Mouse (Mus musculus) liver, embryonic 14.5 days (tissue): Measurements from ENCODE around the gene Gpr88. TPM values are rescaled to one million over a fixed set of nuclear protein-coding genes. Genes with fewer than 3 reads are reported as not detected.

Source experiments
- ATAC-seq: fragments of 200-750 bp; cut with Nextera tagmentation; 2 replicates; pipeline ENCODE4 v1.8.0; 2017; ENCODE audit warnings: moderate number of reproducible peaks, mild to moderate bottlenecking, moderate library complexity; ENCODE audit not compliant: insufficient read depth
- DNase-seq, 3 experiments: peaks; one replicate each; pipeline ENCODE4 v3.0.0-alpha.2; 2012 to 2013; ENCODE audit warnings: low read depth in 3 of 3, low spot score in 3 of 3
- H3K27ac ChIP-seq: fragments of 300-500 bp; sonication (generic); 2 replicates; pipeline ENCODE4 v1.5.1; 2014; ENCODE audit warnings: moderate library complexity, mild to moderate bottlenecking, control low read depth, inconsistent platforms
- H3K27me3 ChIP-seq: fragments of 300-500 bp; sonication (generic); 2 replicates; pipeline ENCODE4 v1.6.1; 2014; ENCODE audit warnings: mild to moderate bottlenecking, low read length, moderate library complexity; ENCODE audit not compliant: control insufficient read depth, insufficient read depth
- H3K36me3 ChIP-seq: fragments of 300-500 bp; sonication (generic); replicated peaks from 2 replicates; pipeline ENCODE4 v1.6.1; 2014; ENCODE audit warnings: low read depth; ENCODE audit not compliant: control insufficient read depth, insufficient read depth
- H3K4me1 ChIP-seq, 2 experiments: fragments of 200-500 bp in 1 of 2; fragments of 300-500 bp in 1 of 2; sonication (generic) in 1 of 2; replicated peaks; 2 replicates each; pipeline ENCODE4 v1.6.1; 2012 to 2014; ENCODE audit warnings: antibody characterized with exemption in 1 of 2, inconsistent platforms in 1 of 2, low read length in 1 of 2; ENCODE audit not compliant: control insufficient read depth in 2 of 2, insufficient read depth in 2 of 2
- H3K4me2 ChIP-seq: fragments of 300-500 bp; sonication (generic); 2 replicates; pipeline ENCODE4 v1.6.1; 2014; ENCODE audit warnings: low read depth, mild to moderate bottlenecking, control low read depth, moderate library complexity
- H3K4me3 ChIP-seq, 2 experiments: fragments of 200-500 bp in 1 of 2; fragments of 300-500 bp in 1 of 2; sonication (generic) in 1 of 2; 2 replicates each; pipeline ENCODE4 v1.5.1; 2012 to 2014; ENCODE audit warnings: low read depth in 2 of 2, low read length in 2 of 2, mild to moderate bottlenecking in 2 of 2, control low read depth in 1 of 2, inconsistent platforms in 1 of 2, moderate library complexity in 1 of 2; ENCODE audit not compliant: insufficient read depth in 1 of 2
- H3K9ac ChIP-seq: fragments of 300-500 bp; sonication (generic); replicated peaks from 2 replicates; pipeline ENCODE4 v1.6.1; 2014; ENCODE audit warnings: mild to moderate bottlenecking, control low read depth, moderate library complexity
- H3K9me3 ChIP-seq: fragments of 300-500 bp; sonication (generic); 2 replicates; pipeline ENCODE4 v1.6.1; 2016; ENCODE audit warnings: low read length, mixed read lengths; ENCODE audit not compliant: control insufficient read depth
- CTCF ChIP-seq: IDR thresholded peaks from 2 replicates; pipeline ENCODE4 v1.5.1; 2016; ENCODE audit warnings: antibody characterized with exemption, low read depth, control low read depth
- EP300 ChIP-seq: IDR thresholded peaks from 2 replicates; pipeline ENCODE4 v1.6.1; 2016; ENCODE audit warnings: antibody characterized with exemption, low read depth
- WGBS: fragments of 180-500 bp; shearing (Covaris S2); extraction: QIAGEN DNeasy Blood & Tissue Kit; methylation state at CpG from one replicate; pipeline ENCODE4 v1.1.7; 2014; ENCODE audit not compliant: insufficient replicate concordance; 5-methylcytosine and 5-hydroxymethylcytosine counted together
- polyA plus RNA-seq, 2 experiments: library from polyadenylated mRNA; depleted of rRNA in 1 of 2; stranded (reverse) in 1 of 2; unstranded in 1 of 2; fragments of >200 nt; fragmentation: Nextera tagmentation in 1 of 2; extraction: Ambion mirVana in 1 of 2; gene quantifications; 2 replicates each; pipeline versions ENCODE4 v1.2.1 to v1.2.3; 2012 to 2014

The Gpr88 gene
- polyA plus RNA-seq, 2 experiments: 0.08 to 0.17 TPM

- no peak for TF ChIP-seq EP300
- no peak for TF ChIP-seq CTCF
- H3K4me1 ChIP-seq: no peaks in the 10 kb centered on the region
- no peak overlapping the region for H3K9ac ChIP-seq
- H3K4me3 ChIP-seq: no peak overlapping the region
- no peak for ATAC-seq
- H3K36me3 ChIP-seq: no peaks in the 10 kb centered on the region
- H3K27me3 ChIP-seq: no peaks in the 10 kb centered on the region
- no peak overlapping the region for H3K27ac ChIP-seq
- no peaks in the 10 kb centered on the region for H3K9me3 ChIP-seq
- no peak overlapping the region for H3K4me2 ChIP-seq
- WGBS: 79% methylated on average over 6 of the region's 6 CpGs
- DNase-seq: no peak
These were observed 28.4 kb upstream of the Gpr88 start for GRCm38 (mm10) chr3:116281663-116282062.

- Histone ChIP-seq H3K36me3 (no peaks in the 10 kb centered on the region), H3K27me3 (no peaks in the 10 kb centered on the region), H3K27ac (no peak overlapping the region), H3K4me3 (no peak overlapping the region), H3K4me2 (no peak overlapping the region), H3K9me3 (no peaks in the 10 kb centered on the region), H3K4me1 (no peaks in the 10 kb centered on the region), H3K9ac (no peak overlapping the region)
- TF ChIP-seq CTCF: no peak
- TF ChIP-seq EP300: no peak
- ATAC-seq: no peak
- WGBS: 76% methylated on average over 8 of the region's 8 CpGs
- DNase-seq: no peak
These were observed 23.8 kb upstream of the Gpr88 start for GRCm38 (mm10) chr3:116277146-116277545.

GRCm38 (mm10) chr3:116271679-116272078, 18.4 kb upstream of the Gpr88 start:
- H3K4me3 ChIP-seq: no peak overlapping the region
- TF ChIP-seq CTCF (no peak), EP300 (no peak)
- no peaks in the 10 kb centered on the region for H3K4me1 ChIP-seq
- DNase-seq: no peak
- H3K9me3 ChIP-seq: no peaks in the 10 kb centered on the region
- 71% methylated on average over 6 of the region's 6 CpGs for WGBS
- no peaks in the 10 kb centered on the region for H3K36me3 ChIP-seq
- ATAC-seq: no peak
- no peaks in the 10 kb centered on the region for H3K27me3 ChIP-seq
- H3K4me2 ChIP-seq: no peak overlapping the region
- H3K27ac ChIP-seq: no peak overlapping the region
- H3K9ac ChIP-seq: no peak overlapping the region

GRCm38 (mm10) chr3:116267036-116267654, 13.8 kb upstream of the Gpr88 start:
- H3K27ac ChIP-seq: no peak overlapping the region
- no peak for ATAC-seq
- WGBS: 76% methylated on average over 2 of the region's 2 CpGs

GRCm38 (mm10) chr3:116266360-116266759, 13.1 kb upstream of the Gpr88 start:
- ATAC-seq (no peak), DNase-seq (no peak)
- Histone ChIP-seq H3K4me1 (peaks cover 0 to 3% of the 10 kb centered on the region in 2 experiments; a peak in 1 of 4 replicates), H3K27me3 (no peaks in the 10 kb centered on the region), H3K9me3 (no peaks in the 10 kb centered on the region), H3K9ac (no peak overlapping the region), H3K4me3 (no peak overlapping the region), H3K36me3 (no peaks in the 10 kb centered on the region), H3K4me2 (no peak overlapping the region), H3K27ac (no peak overlapping the region)
- TF ChIP-seq EP300: no peak
- TF ChIP-seq CTCF: no peak
- WGBS: 64% methylated on average over 3 of the region's 3 CpGs

More at GRCm38 (mm10) chr3:116267036-116267654, 13.8 kb upstream of the Gpr88 start:
- Histone ChIP-seq H3K9me3 (no peaks in the 10 kb centered on the region), H3K4me1 (peaks cover 0 to 3% of the 10 kb centered on the region in 2 experiments; a peak in 1 of 4 replicates), H3K4me2 (no peak overlapping the region), H3K27me3 (no peaks in the 10 kb centered on the region), H3K36me3 (no peaks in the 10 kb centered on the region), H3K9ac (no peak overlapping the region), H3K4me3 (no peak overlapping the region)
- TF ChIP-seq CTCF: no peak
- TF ChIP-seq EP300: no peak
- DNase-seq: no peak
